15 mouse cellular contexts compared by ENCODE assay signal in the genomic region with DNA sequence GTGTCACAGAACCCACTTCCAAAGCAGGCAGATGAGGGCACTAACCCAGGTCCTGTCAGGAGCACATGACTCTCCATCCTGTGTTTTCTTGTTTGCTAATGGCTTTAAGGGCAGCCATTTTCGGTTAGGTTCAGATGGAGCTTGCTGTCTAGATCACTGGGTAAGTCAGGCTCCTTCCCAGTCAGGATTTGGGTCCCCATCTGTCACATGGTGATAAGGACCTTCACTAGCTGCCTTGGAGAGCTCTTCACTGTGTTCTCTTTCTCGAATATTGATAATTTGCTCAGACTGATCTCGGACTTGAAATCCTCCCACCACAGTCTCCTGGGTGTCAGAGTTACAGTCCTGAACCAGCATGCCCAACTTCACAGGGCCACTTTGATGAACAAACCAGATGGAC. TPM values are rescaled to one million over a fixed set of nuclear protein-coding genes. Genes with fewer than 3 reads are reported as not detected.
DNase-seq lines count a peak whose midpoint lies in the region; ATAC-seq and TF ChIP-seq lines count a peak whose summit lies in the region.
"Had no signal": no experiment of that assay in that cellular context is flagged by ENCODE, and none has a peak within 500 bp of the region (broad histone marks: within the 10 kb centered on the region; RNA-seq: fewer than 3 reads in every experiment).

No protein-coding gene starts in this region.

- TF ChIP-seq CTCF in midbrain, postnatal 0 days (IDR thresholded peaks at IDR 0.05) = no peak

- no peak for ATAC-seq in midbrain, embryonic 14.5 days (ENCODE audit: low FRiP score, low TSS enrichment)
- ATAC-seq in midbrain, postnatal 0 days (ENCODE audit: low FRiP score) = no peak
- ATAC-seq in liver, embryonic 11.5 days (replicated peaks; ENCODE audit: low FRiP score) = peak; percentile 77

- no peaks in the 10 kb centered on the region for H3K27me3 ChIP-seq in heart, embryonic 10.5 days (ENCODE audit: insufficient read depth, poor library complexity, severe bottlenecking)
- H3K27me3 ChIP-seq in midbrain, embryonic 14.5 days (ENCODE audit: control insufficient read depth, insufficient read depth, low read length) = no peaks in the 10 kb centered on the region
- H3K27me3 ChIP-seq in midbrain, postnatal 0 days (ENCODE audit: insufficient read depth, low read length) = no peaks in the 10 kb centered on the region
- no peaks in the 10 kb centered on the region for H3K27me3 ChIP-seq in liver, embryonic 11.5 days (replicated peaks; ENCODE audit: control insufficient read depth, insufficient read depth, low read length)
- H3K27me3 ChIP-seq: heart, embryonic 15.5 days; hindbrain, embryonic 15.5 days had no signal

- no peak for DNase-seq in heart, embryonic 10.5 days (ENCODE audit: low spot score)
- DNase-seq in heart, adult 11 months = no peak
- no peak for DNase-seq in midbrain, embryonic 14.5 days
- no peak for DNase-seq in midbrain, postnatal 0 days (ENCODE audit: low spot score)
- no peak for DNase-seq in liver, embryonic 11.5 days (ENCODE audit: low spot score)
- DNase-seq in lung, postnatal 4 days = no peak
- DNase-seq in kidney, postnatal 4 days = no peak
- DNase-seq: adrenal gland, postnatal 10 days; cerebellum, postnatal 10 days; kidney, adult 18-20 months; kidney, postnatal 36 days; lung, adult 18-20 months; lung, postnatal 36 days had no signal

- no peak overlapping the region for H3K9ac ChIP-seq in midbrain, embryonic 14.5 days (replicated peaks; ENCODE audit: low read length)
- H3K9ac ChIP-seq in midbrain, postnatal 0 days (replicated peaks; ENCODE audit: low read length, poor library complexity, severe bottlenecking) = no peak overlapping the region
- no peak overlapping the region for H3K9ac ChIP-seq in liver, embryonic 11.5 days (ENCODE audit: low read depth, low read length)
- H3K9ac ChIP-seq: heart, embryonic 15.5 days; hindbrain, embryonic 15.5 days had no signal

- H3K27ac ChIP-seq in heart, embryonic 10.5 days = 0 out of 2 replicates have a peak overlapping the region, but pooled peaks have one; percentile 60
- peak overlapping the region; percentile 80; the same call in 1 of the 2 replicates for H3K27ac ChIP-seq in midbrain, embryonic 14.5 days (replicated peaks; ENCODE audit: low read depth, low read length)
- no peak overlapping the region for H3K27ac ChIP-seq in midbrain, postnatal 0 days (ENCODE audit: low read depth, low read length)
- H3K27ac ChIP-seq in liver, embryonic 11.5 days (ENCODE audit: low read depth, low read length) = no peak overlapping the region

- H3K4me3 ChIP-seq in heart, embryonic 10.5 days = no peak overlapping the region
- no peak overlapping the region for H3K4me3 ChIP-seq in midbrain, embryonic 14.5 days (replicated peaks; ENCODE audit: low read depth, low read length)
- H3K4me3 ChIP-seq in midbrain, postnatal 0 days (ENCODE audit: low read depth, low read length) = no peak overlapping the region
- no peak overlapping the region for H3K4me3 ChIP-seq in liver, embryonic 11.5 days (ENCODE audit: low read depth, low read length)
- H3K4me3 ChIP-seq: heart, embryonic 15.5 days; hindbrain, embryonic 15.5 days had no signal

- no peak overlapping the region for H3K4me2 ChIP-seq in midbrain, embryonic 14.5 days (ENCODE audit: low read length)
- no peak overlapping the region for H3K4me2 ChIP-seq in midbrain, postnatal 0 days (ENCODE audit: low read depth, low read length, poor library complexity, severe bottlenecking)
- H3K4me2 ChIP-seq in liver, embryonic 11.5 days = peak overlapping the region; percentile 8; the same call in 1 of the 2 replicates
- H3K4me2 ChIP-seq: heart, embryonic 15.5 days; hindbrain, embryonic 15.5 days had no signal

- no peaks in the 10 kb centered on the region for H3K9me3 ChIP-seq in heart, embryonic 10.5 days
- no peaks in the 10 kb centered on the region for H3K9me3 ChIP-seq in midbrain, embryonic 14.5 days (ENCODE audit: control insufficient read depth, low read length)
- no peaks in the 10 kb centered on the region for H3K9me3 ChIP-seq in midbrain, postnatal 0 days (ENCODE audit: low read length)
- H3K9me3 ChIP-seq in liver, embryonic 11.5 days (ENCODE audit: control insufficient read depth, low read length) = no peaks in the 10 kb centered on the region
- H3K9me3 ChIP-seq: heart, embryonic 15.5 days; hindbrain, embryonic 15.5 days had no signal

- WGBS in heart, embryonic 10.5 days = 60% methylated on average over 3 of the region's 3 CpGs
- 68% methylated on average over 3 of the region's 3 CpGs for WGBS in midbrain, embryonic 14.5 days
- 56% methylated on average over 3 of the region's 3 CpGs for WGBS in midbrain, postnatal 0 days
- 25% methylated on average over 3 of the region's 3 CpGs for WGBS in liver, embryonic 11.5 days

- H3K4me1 ChIP-seq in heart, embryonic 10.5 days = peaks cover 100% of the 10 kb centered on the region
- peaks cover 91% of the 10 kb centered on the region for H3K4me1 ChIP-seq in midbrain, embryonic 14.5 days (ENCODE audit: control insufficient read depth, insufficient read depth, low read length)
- H3K4me1 ChIP-seq in midbrain, postnatal 0 days (ENCODE audit: insufficient read depth, low read length) = peaks cover 50% of the 10 kb centered on the region
- peaks cover 95% of the 10 kb centered on the region for H3K4me1 ChIP-seq in liver, embryonic 11.5 days (replicated peaks; ENCODE audit: control insufficient read depth, insufficient read depth, low read length)

- no peaks in the 10 kb centered on the region for H3K36me3 ChIP-seq in heart, embryonic 10.5 days
- H3K36me3 ChIP-seq in midbrain, embryonic 14.5 days (ENCODE audit: control insufficient read depth, insufficient read depth, low read length) = no peaks in the 10 kb centered on the region
- no peaks in the 10 kb centered on the region for H3K36me3 ChIP-seq in midbrain, postnatal 0 days (ENCODE audit: insufficient read depth, low read length)
- no peaks in the 10 kb centered on the region for H3K36me3 ChIP-seq in liver, embryonic 11.5 days (ENCODE audit: control insufficient read depth, insufficient read depth, low read length)
- H3K36me3 ChIP-seq: heart, embryonic 15.5 days; hindbrain, embryonic 15.5 days had no signal

RNA-seq across cellular contexts. Expression of a gene that starts 35.8 kb away (rescaled TPM):
- polyA plus RNA-seq in heart, embryonic 10.5 days (2016; fragmentation: Nextera tagmentation; extraction: Ambion mirVana) = 38.1 and 45.8 TPM in 2 replicates
- polyA plus RNA-seq in midbrain, embryonic 14.5 days (2014; fragmentation: Nextera tagmentation; extraction: Ambion mirVana) = 73.1 and 91.0 TPM in 2 replicates
- total RNA-seq in midbrain, postnatal 0 days (2014; rRNA removed) = 130 and 134 TPM in 2 replicates
- 44.0 and 51.7 TPM in 2 replicates for polyA plus RNA-seq in midbrain, postnatal 0 days (2015; fragmentation: Nextera tagmentation; extraction: Ambion mirVana)
- polyA plus RNA-seq in liver, embryonic 11.5 days (2014; fragmentation: Nextera tagmentation; extraction: Ambion mirVana) = 27.5 and 31.0 TPM in 2 replicates

Comparison
In these comparisons a context has a peak if more than half of its experiments do, and no peak if none do; other contexts are left out.
1. H3K27ac ChIP-seq: peak in heart, embryonic 10.5 days (single experiment) and midbrain, embryonic 14.5 days (single experiment); none in midbrain, postnatal 0 days (single experiment) and liver, embryonic 11.5 days (single experiment).